Mouse (Mus musculus): ENCODE results near the gene Ypel5.

- TF ChIP-seq CTCF (IDR thresholded peaks at IDR 0.05; ENCODE audit: insufficient read depth, low read depth, low read length) (no peak), POLR2A (IDR thresholded peaks at IDR 0.05; ENCODE audit: insufficient read depth, low read depth, low read length) (no peak)
Measured at GRCm38 (mm10) chr17:72826916-72827534, 9.2 kb upstream of the Ypel5 start.

Data from olfactory bulb, adult 2 months (tissue).